Mouse (Mus musculus) hindbrain, postnatal 0 days (tissue): ENCODE measurements around the gene Mpzl1. TPM values are rescaled to one million over a fixed set of nuclear protein-coding genes. Genes with fewer than 3 reads are reported as not detected.

Source experiments
- ATAC-seq: fragments of 200-750 bp; cut with Nextera tagmentation; 2 replicates; pipeline ENCODE4 v1.8.0; 2017; ENCODE audit warnings: mild to moderate bottlenecking, moderate TSS enrichment, moderate library complexity
- DNase-seq: peaks from one replicate; pipeline ENCODE4 v3.0.0-alpha.2; 2015; ENCODE audit warnings: low spot score
- H3K27ac ChIP-seq: fragments of 300-500 bp; sonication (generic); 2 replicates; pipeline ENCODE4 v1.5.1; 2014; ENCODE audit warnings: mild to moderate bottlenecking
- H3K27me3 ChIP-seq: fragments of 300-500 bp; sonication (generic); 2 replicates; pipeline ENCODE4 v1.6.1; 2014; ENCODE audit warnings: low read length, mixed read lengths; ENCODE audit not compliant: insufficient read depth
- H3K36me3 ChIP-seq: fragments of 300-500 bp; sonication (generic); 2 replicates; pipeline ENCODE4 v1.6.1; 2014; ENCODE audit warnings: low read length, mixed read lengths; ENCODE audit not compliant: insufficient read depth
- H3K4me1 ChIP-seq: fragments of 300-500 bp; sonication (generic); 2 replicates; pipeline ENCODE4 v1.6.1; 2014; ENCODE audit warnings: antibody characterized with exemption, low read length, mixed read lengths; ENCODE audit not compliant: insufficient read depth
- H3K4me2 ChIP-seq: fragments of 300-500 bp; sonication (generic); 2 replicates; pipeline ENCODE4 v1.6.1; 2014; ENCODE audit warnings: low read depth, mild to moderate bottlenecking, low read length, moderate library complexity, mixed read lengths
- H3K4me3 ChIP-seq: fragments of 300-500 bp; sonication (generic); 2 replicates; pipeline ENCODE4 v1.5.1; 2014; ENCODE audit warnings: low read length
- H3K9ac ChIP-seq: fragments of 300-500 bp; sonication (generic); replicated peaks from 2 replicates; pipeline ENCODE4 v1.6.1; 2014; ENCODE audit warnings: mild to moderate bottlenecking, low read length, moderate library complexity, mixed read lengths
- H3K9me3 ChIP-seq: fragments of 300-500 bp; sonication (generic); 2 replicates; pipeline ENCODE4 v1.6.1; 2016; ENCODE audit warnings: low read length, mixed read lengths
- CTCF ChIP-seq: IDR thresholded peaks from 2 replicates; pipeline ENCODE4 v1.5.1; 2016; ENCODE audit warnings: antibody characterized with exemption, control low read depth, low read depth
- WGBS: fragments of 180-500 bp; shearing (Covaris S2); extraction: QIAGEN DNeasy Blood & Tissue Kit; methylation state at CpG from one replicate; pipeline ENCODE4 v1.1.7; 2014; 5-methylcytosine and 5-hydroxymethylcytosine counted together
- polyA plus RNA-seq: library from polyadenylated mRNA; unstranded; fragments of >200 nt; fragmentation: Nextera tagmentation; extraction: Ambion mirVana; gene quantifications from 2 replicates; pipeline ENCODE4 v1.2.1, GENCODE M21; 2015
- total RNA-seq: library from RNA; depleted of rRNA; stranded (reverse); fragments of >200 nt; gene quantifications from 2 replicates; pipeline ENCODE4 v1.2.3, GENCODE M21; 2014

The Mpzl1 gene
- total and polyA plus RNA-seq, 2 experiments from 2014 or later, result 30.2 to 145 TPM

GRCm38 (mm10) chr1:165658602-165659001 lies 24.3 kb upstream of the Mpzl1 start:
- H3K4me2 ChIP-seq, result no peak overlapping the region
- peak; percentile 52; the same call in 1 of the 2 replicates for ATAC-seq
- H3K36me3 ChIP-seq, result no peaks in the 10 kb centered on the region
- H3K9me3 ChIP-seq, result no peaks in the 10 kb centered on the region
- TF ChIP-seq CTCF, result peak; percentile 80
- DNase-seq, result peak; percentile 83
- no peaks in the 10 kb centered on the region for H3K27me3 ChIP-seq
- H3K9ac ChIP-seq, result no peak overlapping the region
- no peaks in the 10 kb centered on the region for H3K4me1 ChIP-seq
- no peak overlapping the region for H3K27ac ChIP-seq
- no peak overlapping the region for H3K4me3 ChIP-seq
- WGBS, result 28% methylated on average over 5 of the region's 5 CpGs

- TF ChIP-seq CTCF, result no peak
- Histone ChIP-seq H3K27me3 (no peaks in the 10 kb centered on the region), H3K27ac (no peak overlapping the region), H3K9ac (no peak overlapping the region), H3K36me3 (no peaks in the 10 kb centered on the region), H3K9me3 (no peaks in the 10 kb centered on the region), H3K4me3 (no peak overlapping the region), H3K4me1 (no peaks in the 10 kb centered on the region), H3K4me2 (no peak overlapping the region)
- WGBS, result 81% methylated on average over 14 of the region's 14 CpGs
- ATAC-seq (no peak), DNase-seq (no peak)
These were observed 21.1 kb upstream of the Mpzl1 start for GRCm38 (mm10) chr1:165655482-165655881.

DNA sequence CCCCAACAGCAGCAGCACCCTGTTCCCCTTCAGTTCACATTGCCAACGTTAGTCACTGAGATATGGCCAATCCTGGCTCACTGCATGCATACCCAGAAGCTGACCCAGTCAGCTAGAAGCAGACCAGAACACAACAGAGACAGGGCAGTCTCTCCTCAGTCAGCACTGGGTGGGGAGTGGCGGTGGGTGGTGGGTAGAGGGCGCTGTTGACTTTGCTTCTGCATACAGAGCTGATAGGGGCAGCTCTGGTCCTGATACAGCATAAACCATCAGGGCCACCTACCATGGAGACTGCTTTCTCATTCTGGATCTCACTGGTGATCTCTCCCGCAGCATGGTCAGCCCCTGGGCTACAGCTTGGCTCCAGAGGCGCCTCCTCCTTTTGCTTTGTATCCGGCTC lies 20.7 kb upstream of the Mpzl1 start:
- Histone ChIP-seq H3K4me3 (no peak overlapping the region), H3K9me3 (no peaks in the 10 kb centered on the region), H3K27ac (no peak overlapping the region), H3K36me3 (no peaks in the 10 kb centered on the region), H3K9ac (no peak overlapping the region), H3K4me1 (no peaks in the 10 kb centered on the region), H3K27me3 (no peaks in the 10 kb centered on the region), H3K4me2 (no peak overlapping the region)
- DNase-seq, result no peak
- WGBS, result 73% methylated on average over 6 of the region's 6 CpGs
- no peak for ATAC-seq
- TF ChIP-seq CTCF, result 0 out of 2 replicates have a peak, but pooled peaks have one; percentile 5

DNA sequence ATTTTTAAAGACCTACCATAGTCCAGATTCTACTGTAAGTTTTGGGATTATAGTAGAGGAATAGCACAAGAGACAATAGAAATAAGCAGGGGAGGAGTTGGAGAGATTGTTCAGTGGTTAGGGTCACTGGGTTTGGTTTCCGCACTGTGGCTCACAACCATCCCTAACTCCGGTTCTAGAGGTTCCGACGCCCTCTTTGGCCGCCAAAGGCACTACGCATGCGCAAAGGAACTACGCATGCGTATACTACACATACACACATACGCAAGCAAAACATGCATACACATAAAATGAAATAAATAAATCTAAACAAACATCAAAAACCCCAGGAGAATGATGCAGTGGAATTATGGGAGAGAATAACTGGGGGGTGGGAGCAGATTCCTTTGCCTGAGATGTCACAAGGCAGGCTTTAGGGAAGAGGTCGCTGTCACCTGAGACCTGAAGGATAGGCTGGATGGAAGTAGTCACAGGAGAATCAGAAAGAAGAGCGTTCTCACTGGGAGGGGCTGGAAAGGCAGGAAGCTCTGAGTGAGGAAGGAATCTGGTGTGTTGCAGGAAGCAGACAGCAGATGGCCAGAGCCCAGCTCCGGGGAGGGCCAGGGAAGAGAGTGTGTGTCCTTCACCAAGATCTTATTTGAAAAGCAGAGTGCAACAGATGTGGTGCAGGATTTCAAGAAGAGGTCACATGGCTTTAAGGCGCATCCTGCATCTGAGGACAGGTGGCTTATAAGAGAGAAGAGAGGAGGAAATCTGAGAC lies 19.0 kb upstream of the Mpzl1 start:
- H3K9me3 ChIP-seq, result no peaks in the 10 kb centered on the region
- ATAC-seq (0 out of 2 replicates have a peak, but pooled peaks have one; percentile 36), DNase-seq (no peak)
- no peaks in the 10 kb centered on the region for H3K27me3 ChIP-seq
- H3K4me1 ChIP-seq, result no peaks in the 10 kb centered on the region
- no peak overlapping the region for H3K4me3 ChIP-seq
- no peak for TF ChIP-seq CTCF
- H3K4me2 ChIP-seq, result no peak overlapping the region
- H3K36me3 ChIP-seq, result no peaks in the 10 kb centered on the region
- H3K27ac ChIP-seq, result no peak overlapping the region
- H3K9ac ChIP-seq, result no peak overlapping the region
- 83% methylated on average over 14 of the region's 14 CpGs for WGBS

GRCm38 (mm10) chr1:165652507-165652906 lies 18.2 kb upstream of the Mpzl1 start:
- Histone ChIP-seq H3K4me1 (no peaks in the 10 kb centered on the region), H3K27ac (no peak overlapping the region), H3K27me3 (no peaks in the 10 kb centered on the region), H3K4me2 (no peak overlapping the region), H3K4me3 (no peak overlapping the region), H3K9me3 (no peaks in the 10 kb centered on the region), H3K36me3 (no peaks in the 10 kb centered on the region), H3K9ac (no peak overlapping the region)
- 77% methylated on average over 2 of the region's 2 CpGs for WGBS
- DNase-seq (no peak), ATAC-seq (no peak)
- TF ChIP-seq CTCF, result no peak

DNA sequence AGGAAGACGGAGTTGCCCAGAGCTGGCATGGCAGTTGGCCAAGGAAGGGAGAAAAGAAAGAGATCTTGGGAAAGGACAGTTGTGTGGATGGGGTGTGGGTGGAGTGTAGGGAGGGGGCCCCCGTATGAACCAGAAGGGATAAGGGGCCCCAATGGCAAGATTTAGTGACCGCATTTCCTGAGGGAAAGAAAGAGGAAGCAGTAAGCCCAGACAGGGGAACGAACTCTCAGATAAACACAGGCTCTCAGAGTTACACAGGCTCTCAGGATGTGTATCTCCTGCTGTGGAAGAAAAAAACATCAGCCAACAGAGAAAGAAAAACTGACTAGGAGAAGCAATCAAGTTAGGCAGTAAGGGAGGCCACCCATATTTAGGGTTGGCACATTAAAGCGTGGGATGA lies 16.8 kb upstream of the Mpzl1 start:
- Histone ChIP-seq H3K36me3 (no peaks in the 10 kb centered on the region), H3K27me3 (no peaks in the 10 kb centered on the region), H3K4me3 (no peak overlapping the region), H3K4me1 (no peaks in the 10 kb centered on the region), H3K27ac (no peak overlapping the region), H3K9me3 (no peaks in the 10 kb centered on the region), H3K9ac (no peak overlapping the region), H3K4me2 (no peak overlapping the region)
- 67% methylated on average over 5 of the region's 5 CpGs for WGBS
- TF ChIP-seq CTCF, result no peak
- ATAC-seq (no peak), DNase-seq (no peak)

- no peaks in the 10 kb centered on the region for H3K36me3 ChIP-seq
- TF ChIP-seq CTCF, result no peak
- ATAC-seq (no peak), DNase-seq (no peak)
- H3K4me1 ChIP-seq, result no peaks in the 10 kb centered on the region
- H3K4me2 ChIP-seq, result no peak overlapping the region
- no peaks in the 10 kb centered on the region for H3K9me3 ChIP-seq
- WGBS, result 81% methylated on average over 4 of the region's 4 CpGs
- no peak overlapping the region for H3K27ac ChIP-seq
- no peaks in the 10 kb centered on the region for H3K27me3 ChIP-seq
- no peak overlapping the region for H3K9ac ChIP-seq
- no peak overlapping the region for H3K4me3 ChIP-seq
These were observed 10.8 kb upstream of the Mpzl1 start for GRCm38 (mm10) chr1:165645102-165645501.
